Mouse (Mus musculus) heart, embryonic 16.5 days (tissue): ENCODE results near the gene Fhod1. TPM values are rescaled to one million over a fixed set of nuclear protein-coding genes. Genes with fewer than 3 reads are reported as not detected.

Experiments
- ATAC-seq: fragments of 200-750 bp; cut with Nextera tagmentation; replicated peaks from 2 replicates; pipeline ENCODE4 v1.8.0; 2017; ENCODE audit warnings: moderate number of reproducible peaks; ENCODE audit not compliant: insufficient read depth, low FRiP score; ENCODE audit errors: extremely low read depth
- H3K27ac ChIP-seq: fragments of 300-500 bp; sonication (generic); 2 replicates; pipeline ENCODE4 v1.5.1; 2014; ENCODE audit warnings: mild to moderate bottlenecking, low read length, control low read depth, moderate library complexity
- H3K27me3 ChIP-seq: fragments of 300-500 bp; sonication (generic); 2 replicates; pipeline ENCODE4 v1.6.1; 2014; ENCODE audit warnings: low read length, mixed read lengths; ENCODE audit not compliant: control insufficient read depth, insufficient read depth
- H3K36me3 ChIP-seq: fragments of 300-500 bp; sonication (generic); 2 replicates; pipeline ENCODE4 v1.6.1; 2014; ENCODE audit not compliant: control insufficient read depth, insufficient read depth
- H3K4me1 ChIP-seq: fragments of 300-500 bp; sonication (generic); 2 replicates; pipeline ENCODE4 v1.6.1; 2014; ENCODE audit warnings: low read length, mixed read lengths; ENCODE audit not compliant: control insufficient read depth, insufficient read depth
- H3K4me2 ChIP-seq: fragments of 300-500 bp; sonication (generic); 2 replicates; pipeline ENCODE4 v1.6.1; 2014; ENCODE audit warnings: low read depth, mild to moderate bottlenecking, control low read depth, low read length
- H3K4me3 ChIP-seq: fragments of 300-500 bp; sonication (generic); 2 replicates; pipeline ENCODE4 v1.5.1; 2014; ENCODE audit warnings: mild to moderate bottlenecking, control low read depth, low read length
- H3K9ac ChIP-seq: fragments of 300-500 bp; sonication (generic); 2 replicates; pipeline ENCODE4 v1.6.1; 2014; ENCODE audit warnings: low read length, control low read depth
- H3K9me3 ChIP-seq: fragments of 300-500 bp; sonication (generic); replicated peaks from 2 replicates; pipeline ENCODE4 v1.6.1; 2016; ENCODE audit warnings: low read length; ENCODE audit not compliant: control insufficient read depth
- WGBS: fragments of 180-500 bp; shearing (Covaris S2); extraction: QIAGEN DNeasy Blood & Tissue Kit; methylation state at CpG from one replicate; pipeline ENCODE4 v1.1.7; 2014; 5-methylcytosine and 5-hydroxymethylcytosine counted together
- polyA plus RNA-seq: library from polyadenylated mRNA; unstranded; fragments of >200 nt; fragmentation: Nextera tagmentation; extraction: Ambion mirVana; gene quantifications from 2 replicates; pipeline ENCODE4 v1.2.1, GENCODE M21; 2015

The Fhod1 gene
- polyA plus RNA-seq, 1 experiment from 2014 or later: 1.1 TPM

DNA sequence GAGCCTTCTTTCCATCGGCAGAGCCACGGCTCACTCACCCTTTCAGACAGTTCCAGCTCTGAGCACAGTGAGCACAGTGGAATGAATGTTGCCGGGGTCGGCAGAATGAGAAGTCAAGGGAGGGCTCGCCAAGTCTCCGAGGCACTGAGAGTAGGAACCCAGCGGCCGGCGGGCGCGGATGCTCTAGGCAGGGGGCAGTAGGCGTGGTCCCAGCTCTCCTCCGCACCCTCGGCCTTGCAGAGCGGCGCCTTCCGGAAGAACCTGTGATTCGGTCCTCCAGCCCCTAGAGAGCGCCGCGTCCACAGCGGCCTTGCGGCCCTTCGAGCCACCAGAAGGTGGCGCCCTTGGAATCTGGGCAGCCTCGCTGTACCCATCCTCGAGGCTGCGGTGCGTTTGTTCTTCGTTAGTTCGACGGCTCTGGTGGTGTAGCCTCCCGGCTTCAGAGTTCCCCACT is 26.8 kb upstream of the Fhod1 start:
- H3K27ac ChIP-seq: no peak overlapping the region
- H3K9ac ChIP-seq: no peak overlapping the region
- no peaks in the 10 kb centered on the region for H3K36me3 ChIP-seq
- WGBS: 27% methylated on average over 33 of the region's 33 CpGs
- peak overlapping the region; percentile 53 for H3K4me2 ChIP-seq
- H3K27me3 ChIP-seq: 0 out of 2 replicates have a peak, but pooled peaks cover 5% of the 10 kb centered on the region
- no peak; the same call in 1 of the 2 replicates for ATAC-seq
- H3K4me1 ChIP-seq: peaks cover 7% of the 10 kb centered on the region
- 0 out of 2 replicates have a peak, but pooled peaks cover 3% of the 10 kb centered on the region for H3K9me3 ChIP-seq
- peak overlapping the region; percentile 22; the same call in 1 of the 2 replicates for H3K4me3 ChIP-seq

GRCm38 (mm10) chr8:105373032-105373431 is 25.3 kb upstream of the Fhod1 start, which contains the start of gene Plekhg4:
Gene Plekhg4 (plus strand): TSS chr8:105373274.
- no peak within 1 kb of the TSS for H3K4me2 ChIP-seq
- H3K4me3 ChIP-seq: no peak within 1 kb of the TSS
- 0 out of 2 replicates have a peak, but pooled peaks cover 5% of the 10 kb centered on the region for H3K27me3 ChIP-seq
- ATAC-seq: no peak
- no peaks in the 10 kb centered on the region for H3K4me1 ChIP-seq
- H3K9me3 ChIP-seq: 0 out of 2 replicates have a peak, but pooled peaks cover 3% of the 10 kb centered on the region
- no peak within 1 kb of the TSS for H3K27ac ChIP-seq
- no peaks in the 10 kb centered on the region for H3K36me3 ChIP-seq
- WGBS: 60% methylated on average over 2 of the region's 2 CpGs
- no peak within 1 kb of the TSS for H3K9ac ChIP-seq

GRCm38 (mm10) chr8:105372473-105372872 is 24.7 kb upstream of the Fhod1 start:
- no peaks in the 10 kb centered on the region for H3K36me3 ChIP-seq
- 71% methylated on average over 9 of the region's 9 CpGs for WGBS
- H3K27me3 ChIP-seq: 0 out of 2 replicates have a peak, but pooled peaks cover 5% of the 10 kb centered on the region
- no peaks in the 10 kb centered on the region for H3K4me1 ChIP-seq
- H3K27ac ChIP-seq: no peak overlapping the region
- no peak for ATAC-seq
- no peak overlapping the region for H3K4me3 ChIP-seq
- H3K9me3 ChIP-seq: 0 out of 2 replicates have a peak, but pooled peaks cover 3% of the 10 kb centered on the region
- no peak overlapping the region for H3K4me2 ChIP-seq
- H3K9ac ChIP-seq: no peak overlapping the region

DNA sequence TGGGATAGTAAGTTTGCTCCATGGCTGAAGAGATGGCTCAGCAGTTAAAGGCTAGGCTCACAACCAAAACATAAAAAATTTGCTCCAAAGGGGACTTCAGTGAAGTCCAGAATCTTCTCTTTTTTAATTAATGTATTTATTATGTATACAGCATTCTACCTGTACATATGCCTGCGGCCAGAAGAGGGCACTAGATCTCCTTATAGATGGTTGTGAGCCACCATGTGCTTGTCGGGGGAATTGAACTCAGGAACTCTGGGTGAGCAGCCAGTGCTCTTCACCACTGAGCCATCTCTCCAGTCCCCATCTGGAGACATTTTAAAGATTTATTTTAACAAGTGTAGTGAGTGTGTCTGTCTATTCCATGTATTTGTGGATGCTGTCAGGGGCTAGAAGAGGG is 19.4 kb upstream of the Fhod1 start:
- no peak overlapping the region for H3K9ac ChIP-seq
- no peak for ATAC-seq
- no peak overlapping the region for H3K4me3 ChIP-seq
- no peaks in the 10 kb centered on the region for H3K9me3 ChIP-seq
- no peak overlapping the region for H3K4me2 ChIP-seq
- H3K4me1 ChIP-seq: peaks cover 6% of the 10 kb centered on the region
- H3K27ac ChIP-seq: no peak overlapping the region
- H3K27me3 ChIP-seq: no peaks in the 10 kb centered on the region
- no peaks in the 10 kb centered on the region for H3K36me3 ChIP-seq
- 65% methylated on average over 2 of the region's 2 CpGs for WGBS

- no peaks in the 10 kb centered on the region for H3K27me3 ChIP-seq
- ATAC-seq: peak; percentile 40; the same call in 1 of the 2 replicates
- no peak overlapping the region for H3K4me3 ChIP-seq
- H3K27ac ChIP-seq: peak overlapping the region; percentile 30
- WGBS: 54% methylated on average over 12 of the region's 12 CpGs
- no peaks in the 10 kb centered on the region for H3K36me3 ChIP-seq
- H3K9ac ChIP-seq: no peak overlapping the region
- H3K9me3 ChIP-seq: no peaks in the 10 kb centered on the region
- peaks cover 8% of the 10 kb centered on the region for H3K4me1 ChIP-seq
- H3K4me2 ChIP-seq: no peak overlapping the region
Measured at GRCm38 (mm10) chr8:105361751-105362702, 14.3 kb upstream of the Fhod1 start.

DNA sequence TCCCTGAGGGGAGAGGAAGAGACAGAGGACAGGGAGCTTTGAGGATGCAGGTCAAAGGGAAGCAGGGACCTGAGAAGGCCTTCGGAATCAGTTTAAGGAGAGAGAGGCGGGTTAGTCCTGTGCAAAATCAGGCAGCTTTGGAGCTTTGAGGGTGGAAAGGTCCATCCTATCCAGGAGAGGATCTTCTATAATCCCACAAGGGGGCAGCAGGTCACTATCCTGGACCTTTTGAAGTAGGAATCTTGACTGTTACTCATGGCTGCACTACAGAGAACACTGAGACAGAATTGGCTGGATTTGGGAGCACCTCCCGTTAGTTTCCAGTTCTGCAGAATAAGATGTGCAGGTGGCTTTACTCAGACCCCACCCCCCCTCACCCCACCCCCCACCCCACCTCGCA is 11.9 kb upstream of the Fhod1 start:
- Histone ChIP-seq H3K9me3 (no peaks in the 10 kb centered on the region), H3K4me3 (no peak overlapping the region), H3K36me3 (no peaks in the 10 kb centered on the region), H3K27me3 (no peaks in the 10 kb centered on the region), H3K4me1 (peaks cover 8% of the 10 kb centered on the region), H3K4me2 (no peak overlapping the region), H3K9ac (no peak overlapping the region), H3K27ac (no peak overlapping the region)
- no peak; the same call in 1 of the 2 replicates for ATAC-seq
- WGBS: 32% methylated on average over 4 of the region's 4 CpGs

GRCm38 (mm10) chr8:105359208-105359607 is 11.5 kb upstream of the Fhod1 start:
- H3K36me3 ChIP-seq: no peaks in the 10 kb centered on the region
- ATAC-seq: no peak

GRCm38 (mm10) chr8:105356681-105357080 is 8.9 kb upstream of the Fhod1 start:
- 83% methylated on average over 14 of the region's 14 CpGs for WGBS
- H3K27me3 ChIP-seq: no peaks in the 10 kb centered on the region
- H3K4me2 ChIP-seq: no peak overlapping the region
- ATAC-seq: no peak
- H3K27ac ChIP-seq: no peak overlapping the region
- H3K9ac ChIP-seq: no peak overlapping the region
- H3K36me3 ChIP-seq: no peaks in the 10 kb centered on the region
- H3K4me3 ChIP-seq: no peak overlapping the region
- peaks cover 2% of the 10 kb centered on the region; the same call in 1 of the 2 replicates for H3K4me1 ChIP-seq
- no peaks in the 10 kb centered on the region for H3K9me3 ChIP-seq

More at GRCm38 (mm10) chr8:105359208-105359607, 11.5 kb upstream of the Fhod1 start:
- H3K4me2 ChIP-seq: no peak overlapping the region
- no peak overlapping the region for H3K9ac ChIP-seq
- no peaks in the 10 kb centered on the region for H3K27me3 ChIP-seq
- 71% methylated on average over 15 of the region's 15 CpGs for WGBS
- peaks cover 8% of the 10 kb centered on the region for H3K4me1 ChIP-seq
- no peak overlapping the region for H3K4me3 ChIP-seq
- no peak overlapping the region for H3K27ac ChIP-seq
- H3K9me3 ChIP-seq: no peaks in the 10 kb centered on the region
